Mouse (Mus musculus) CD4-positive, CD25-positive, alpha-beta regulatory T cell, adult 2 months (primary cell): ENCODE results near the gene Slc35a1.
"Not testable (repeated sequence)": the region's sequence is repeated elsewhere in the genome, so short reads cannot be mapped to it uniquely, and the experiment has no call there.

ENCODE experiments used
- DNase-seq: peaks from one replicate; pipeline ENCODE4 v3.0.0-alpha.2; 2012; ENCODE audit warnings: low read depth, low spot score

Gene Slc35a1

GRCm38 (mm10) chr4:34686874-34687567 is at the start of gene Slc35a1:
TSS of gene Slc35a1 (minus strand) at chr4:34687438.
- peak; percentile 93 for DNase-seq

- no peak for DNase-seq
Observed at GRCm38 (mm10) chr4:34734461-34734860, 47.2 kb upstream of the Slc35a1 start.

GRCm38 (mm10) chr4:34733415-34733814 is 46.2 kb upstream of the Slc35a1 start:
- DNase-seq: peak; percentile 37

DNA sequence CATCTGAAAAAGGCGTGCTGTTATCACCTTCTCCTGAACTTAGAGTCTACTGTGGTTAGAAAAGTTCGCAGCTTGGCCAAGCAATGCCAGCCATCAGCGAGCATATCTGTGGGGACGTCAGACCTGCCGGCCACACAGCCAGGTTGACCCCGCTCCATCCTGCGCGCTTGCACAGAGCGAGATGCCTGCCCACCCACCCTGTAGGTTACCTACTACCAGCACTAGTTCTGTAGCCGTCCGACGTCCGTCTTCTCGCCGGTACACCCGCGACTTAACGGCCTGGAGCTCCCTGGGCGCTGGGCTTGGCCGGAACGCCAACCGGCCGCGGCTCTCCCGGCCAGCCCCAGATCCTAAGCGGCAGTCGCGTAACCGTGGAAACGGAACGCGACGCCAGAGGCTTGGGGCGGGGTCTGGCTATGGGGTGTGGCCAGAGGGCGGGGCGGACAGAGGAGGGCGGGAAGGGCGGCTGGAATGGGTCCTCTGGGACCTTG is 42.7 kb upstream of the Slc35a1 start, which contains the start of gene Cfap206:
Gene Cfap206, minus strand, starts transcription at position 356 of the 491 bp plus-strand sequence.
- DNase-seq: peak; percentile 26

DNA sequence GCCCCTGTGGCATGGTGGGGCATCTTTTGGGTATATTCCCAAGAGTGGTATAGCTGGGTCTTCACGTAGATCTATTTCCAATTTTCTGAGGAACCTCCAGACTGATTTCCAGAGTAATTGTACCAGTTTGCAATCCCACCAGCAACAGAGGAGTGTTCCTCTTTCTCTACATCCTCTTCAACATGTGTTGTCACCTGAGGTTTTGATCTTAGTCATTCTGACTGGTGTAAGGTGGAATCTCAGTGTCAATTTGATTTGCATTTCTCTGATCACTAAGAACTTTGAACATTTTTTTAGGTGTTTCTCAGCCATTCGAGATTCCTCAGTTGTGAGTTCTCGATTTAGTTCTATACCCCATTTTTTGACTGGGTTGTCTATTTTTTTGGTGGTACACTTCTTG is 38.5 kb upstream of the Slc35a1 start:
- DNase-seq: not testable (repeated sequence)

GRCm38 (mm10) chr4:34724306-34724705 is 37.1 kb upstream of the Slc35a1 start:
- no peak for DNase-seq

DNA sequence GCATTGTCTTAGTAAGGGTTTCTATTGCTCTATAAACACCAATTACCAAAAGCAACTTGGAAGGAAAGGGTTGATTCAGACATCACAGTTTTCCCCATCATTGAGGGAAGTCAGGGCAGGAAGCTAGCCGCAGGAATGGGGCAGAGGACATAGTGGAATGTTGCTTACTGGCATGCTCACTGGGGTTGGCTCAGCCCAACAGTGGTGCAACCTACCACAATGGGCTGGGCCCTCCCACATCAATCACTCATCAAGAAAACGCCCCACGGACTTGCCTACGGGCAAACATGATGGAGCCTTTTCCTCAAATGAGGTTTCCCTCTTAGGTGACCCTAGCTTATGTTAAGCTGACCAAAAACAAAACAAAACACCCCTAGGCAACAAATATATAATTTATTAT is 35.9 kb upstream of the Slc35a1 start:
- no peak for DNase-seq

DNA sequence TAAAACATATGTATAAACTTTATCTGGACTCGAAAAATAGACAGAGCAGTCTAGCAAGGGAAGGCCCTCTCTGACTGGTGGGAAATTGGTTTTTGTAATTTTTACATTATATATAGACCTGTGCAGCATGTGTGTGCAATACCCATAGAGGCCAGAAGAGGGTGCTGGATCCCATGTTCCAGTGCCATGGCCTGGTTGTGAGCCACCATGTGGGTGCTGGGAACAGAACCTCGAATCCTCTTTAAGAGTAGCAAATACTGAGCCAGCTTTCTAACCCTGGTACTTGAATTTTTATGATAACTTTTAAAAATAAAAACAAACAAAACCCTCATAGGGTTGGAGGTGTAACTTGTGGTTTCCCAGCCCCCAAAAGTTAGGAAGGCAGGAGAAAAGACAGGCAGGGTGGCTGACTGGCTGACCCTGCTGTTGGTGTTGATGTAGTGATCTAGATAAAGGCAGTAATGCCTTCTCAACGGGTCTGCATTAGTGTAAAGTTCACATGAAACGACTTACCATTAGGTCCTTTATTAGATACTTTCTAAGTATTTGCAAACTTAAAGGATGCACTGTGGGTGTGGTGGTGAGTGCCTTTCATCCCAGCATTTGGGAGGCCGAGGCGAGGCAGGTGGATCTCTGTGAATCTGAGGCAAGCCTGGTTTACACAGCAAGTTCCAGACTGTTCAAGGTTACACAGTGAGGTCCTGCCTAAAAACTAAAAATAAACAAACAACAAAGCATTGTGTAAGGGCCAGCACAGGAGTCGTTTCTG is 33.1 kb upstream of the Slc35a1 start:
- DNase-seq: peak; percentile 3

DNA sequence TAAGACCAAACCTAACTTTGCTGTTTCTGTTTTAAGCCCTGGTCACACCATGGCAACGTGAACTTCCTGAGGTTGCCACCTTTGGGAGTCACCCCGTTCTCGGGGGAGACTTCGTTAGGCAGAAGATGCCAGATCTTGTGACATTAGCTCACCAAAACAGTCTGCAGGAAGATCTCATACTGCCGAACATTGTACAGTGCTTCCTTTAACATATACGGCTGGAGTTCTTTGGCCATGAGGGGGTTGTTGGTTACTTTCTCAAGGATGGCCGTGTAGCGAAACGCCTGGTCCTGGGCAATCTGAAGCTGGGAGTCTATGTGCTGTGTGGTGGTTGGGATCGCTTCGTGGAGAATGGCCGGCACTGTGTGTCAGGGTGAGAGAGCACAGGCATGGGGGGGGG is 32.2 kb upstream of the Slc35a1 start:
- no peak for DNase-seq

GRCm38 (mm10) chr4:34715062-34715461 is 27.8 kb upstream of the Slc35a1 start:
- no peak for DNase-seq

DNA sequence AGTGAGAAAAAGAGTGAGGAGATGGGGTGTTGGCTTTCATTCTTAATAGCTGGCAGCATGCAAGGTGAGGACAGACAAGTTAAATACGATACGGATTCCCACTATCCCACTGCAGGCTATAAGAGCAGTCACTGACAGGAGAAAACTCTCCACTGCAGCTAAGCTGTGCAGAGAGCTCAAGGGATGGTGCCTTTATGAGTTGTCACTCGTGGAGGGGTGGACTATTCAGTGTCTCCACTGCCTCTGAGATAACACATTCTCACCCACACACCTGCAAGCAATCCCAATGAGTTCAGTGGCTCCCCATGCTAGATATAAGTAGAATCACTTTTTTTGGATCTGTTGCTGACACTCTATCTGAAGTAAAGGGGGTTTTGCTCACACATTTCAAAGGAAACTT is 20.9 kb upstream of the Slc35a1 start:
- DNase-seq: no peak

GRCm38 (mm10) chr4:34707248-34707647 is 20.0 kb upstream of the Slc35a1 start:
- DNase-seq: no peak

DNA sequence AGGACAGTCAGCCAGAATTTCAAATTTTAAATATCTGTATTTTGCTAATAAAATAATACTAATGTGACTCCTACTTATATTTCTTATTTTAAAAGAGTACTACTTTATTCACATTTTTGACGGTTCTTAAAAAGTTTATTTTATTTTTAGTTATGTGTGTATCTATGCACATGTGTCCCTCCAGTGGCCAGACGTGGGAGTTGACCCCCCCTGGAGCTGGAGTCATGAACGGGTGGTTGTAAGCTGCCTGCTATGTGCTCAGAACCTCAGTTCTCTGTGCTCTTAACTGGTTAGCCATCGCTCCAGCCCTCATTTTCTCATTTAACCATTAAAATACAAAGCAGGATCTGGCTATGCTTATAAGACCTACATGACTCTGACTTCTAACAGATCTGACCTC is 15.8 kb upstream of the Slc35a1 start:
- DNase-seq: no peak

DNA sequence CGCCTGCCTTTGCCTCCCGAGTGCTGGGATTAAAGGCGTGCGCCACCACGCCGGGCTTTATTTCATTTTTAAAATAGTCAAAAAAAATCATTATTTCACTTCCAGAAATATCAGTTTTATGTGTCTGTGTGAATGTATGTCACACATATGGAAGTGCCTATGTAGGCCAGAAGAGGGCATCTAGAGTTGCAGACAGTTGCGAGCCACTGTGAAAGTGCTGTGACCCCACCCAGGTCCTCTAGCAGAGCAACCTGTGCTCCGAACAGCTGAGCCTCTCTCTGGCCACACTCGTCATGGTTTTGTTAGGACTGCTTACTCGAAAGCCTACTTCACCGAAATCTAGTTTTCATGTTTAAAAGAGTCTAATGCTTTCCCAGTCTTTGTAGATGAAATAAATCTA is 15.0 kb upstream of the Slc35a1 start:
- no peak for DNase-seq

- DNase-seq: peak; percentile 72
Observed at GRCm38 (mm10) chr4:34701528-34701927, 14.3 kb upstream of the Slc35a1 start.

DNA sequence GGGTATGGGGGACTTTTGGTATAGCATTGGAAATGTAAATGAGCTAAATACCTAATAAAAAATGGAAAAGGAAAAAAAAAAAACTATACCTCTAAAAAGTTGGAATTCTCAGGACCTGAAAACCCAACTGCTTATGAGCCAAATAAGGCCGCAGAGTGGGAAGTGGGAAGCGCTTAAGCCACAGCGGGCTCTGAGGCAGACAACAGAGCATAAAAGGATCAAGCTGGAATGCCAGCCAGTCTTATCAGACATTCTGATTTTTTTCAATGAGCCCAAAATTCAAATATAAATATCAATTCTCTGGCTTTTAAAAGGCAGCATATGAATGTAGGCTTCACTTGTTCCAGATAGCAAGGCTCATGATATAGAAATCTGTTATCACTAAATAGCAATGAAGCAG is 783 bp upstream of the Slc35a1 start:
- DNase-seq: no peak

DNA sequence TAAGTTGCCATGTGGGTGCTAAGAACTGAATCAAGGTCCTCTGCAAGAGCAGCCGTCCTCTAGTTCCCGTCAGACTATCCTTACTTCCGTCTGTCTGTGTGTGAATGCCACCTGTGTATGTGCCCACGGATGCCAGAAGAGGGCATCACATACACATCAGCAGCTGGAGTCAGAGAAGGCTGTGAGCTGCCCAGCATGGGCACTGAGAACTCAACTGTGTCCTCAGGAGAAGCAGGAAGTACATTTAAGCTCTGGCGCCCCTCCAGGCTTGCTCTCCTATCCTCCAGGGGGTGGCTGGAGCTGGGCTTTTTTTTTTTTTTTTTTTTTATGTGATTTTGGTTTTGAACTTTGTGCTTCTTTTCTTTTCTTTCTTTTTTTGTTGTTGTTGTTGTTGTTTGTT is 6.7 kb downstream of the Slc35a1 start:
- DNase-seq: peak; percentile 13

DNA sequence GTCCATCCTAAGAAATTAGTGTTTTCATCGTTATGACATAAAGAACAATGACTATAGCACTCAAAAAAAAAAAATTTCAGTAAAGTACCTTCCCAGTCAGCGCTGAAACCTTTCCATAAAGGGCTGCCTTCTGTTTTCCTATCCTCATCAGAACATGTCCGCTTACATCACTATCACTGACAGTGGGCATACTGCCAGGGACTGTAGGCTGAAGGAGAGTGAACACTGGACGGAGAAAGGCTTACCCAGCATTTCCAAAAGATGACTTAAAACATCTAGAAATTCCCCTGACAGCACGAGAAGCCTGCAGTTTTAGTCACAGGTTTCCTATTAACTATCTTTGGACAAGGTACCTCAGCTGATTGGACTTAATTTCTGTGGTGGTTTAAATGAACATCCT is 13.5 kb downstream of the Slc35a1 start:
- DNase-seq: no peak

GRCm38 (mm10) chr4:34667923-34668322 is 19.3 kb downstream of the Slc35a1 start:
- DNase-seq: no peak

GRCm38 (mm10) chr4:34661927-34662326 is 25.3 kb downstream of the Slc35a1 start:
- no peak for DNase-seq

DNA sequence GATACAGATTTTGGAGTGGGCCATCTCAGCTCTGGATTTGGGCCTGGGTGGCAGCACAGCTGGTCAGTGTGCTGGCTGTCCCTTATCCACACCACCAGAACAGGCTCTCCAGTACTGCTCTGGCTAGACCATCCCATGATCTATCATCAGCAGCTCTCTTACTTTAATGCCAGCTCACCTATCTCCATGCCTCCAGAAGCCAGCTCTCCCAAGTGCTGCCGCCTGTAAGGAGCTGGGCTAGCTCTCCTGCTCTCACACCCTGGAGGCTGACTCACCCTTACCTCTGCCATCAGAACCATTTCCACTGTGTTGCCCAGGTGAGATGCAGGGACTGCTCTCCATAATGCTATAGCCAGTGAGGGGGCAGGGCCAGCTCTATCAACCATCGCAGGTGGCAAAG is 25.7 kb downstream of the Slc35a1 start:
- no peak for DNase-seq

DNA sequence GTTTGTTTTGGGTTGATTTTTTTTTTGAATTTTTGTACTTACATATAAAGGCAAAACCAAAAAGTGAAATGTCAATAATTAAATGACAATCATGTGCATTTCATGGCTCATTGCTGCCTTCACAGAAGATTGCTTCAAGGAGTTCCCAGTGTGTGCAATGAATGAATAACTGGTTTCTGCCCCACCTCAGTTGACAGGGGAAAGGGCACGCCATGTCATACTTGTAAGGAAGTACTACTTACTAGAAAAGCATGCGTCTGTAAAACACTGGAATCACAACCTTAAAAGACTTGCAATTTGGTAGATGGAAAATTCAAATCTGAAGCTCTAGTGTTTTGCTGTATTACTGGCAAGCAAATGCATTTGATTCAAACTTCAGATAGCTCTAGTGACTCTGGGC is 28.2 kb downstream of the Slc35a1 start:
- no peak for DNase-seq

DNA sequence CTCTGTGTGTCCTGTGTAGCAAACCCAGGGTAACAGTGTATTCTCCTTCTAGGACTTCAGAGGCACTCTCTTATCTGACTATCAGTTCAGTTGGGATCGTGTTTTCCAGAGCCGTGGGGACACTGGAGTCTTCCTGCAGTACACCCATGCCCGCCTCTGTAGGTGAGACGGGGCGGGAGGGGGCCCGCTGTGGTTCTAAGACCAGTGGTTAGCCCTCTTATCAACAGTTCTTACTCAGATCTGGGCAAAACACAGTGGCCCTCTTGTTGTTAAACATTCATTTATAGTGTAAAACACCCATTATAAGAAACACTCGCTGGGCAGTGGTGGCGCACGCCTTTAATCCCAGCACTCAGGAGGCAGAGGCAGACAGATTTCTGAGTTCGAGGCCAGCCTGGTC is 31.1 kb downstream of the Slc35a1 start:
- DNase-seq: no peak
